Mouse (Mus musculus): ENCODE measurements around the gene Ikbke. TPM values are rescaled to one million over a fixed set of nuclear protein-coding genes. Genes with fewer than 3 reads are reported as not detected.

Ikbke gene
- total and polyA plus RNA-seq, 3 experiments = 0.17 to 1.1 (median 0.60) TPM

- peaks cover 70% of the 10 kb centered on the region for H3K36me3 ChIP-seq (replicated peaks)
- H3K4me1 ChIP-seq (ENCODE audit: insufficient read depth, low read depth, low read length) = peaks cover 8% of the 10 kb centered on the region; the same call in 1 of the 2 replicates
- H3K9me3 ChIP-seq (replicated peaks) = no peaks in the 10 kb centered on the region
- TF ChIP-seq CTCF (IDR thresholded peaks at IDR 0.05; ENCODE audit: low read depth, low read length) = no peak
- no peak for TF ChIP-seq GATA1 (IDR thresholded peaks at IDR 0.05; ENCODE audit: borderline replicate concordance, low read length)
- TF ChIP-seq GATA2 (IDR thresholded peaks at IDR 0.05; ENCODE audit: borderline replicate concordance, low read depth, low read length) = no peak
- no peak for TF ChIP-seq POLR2AphosphoS5 (IDR thresholded peaks at IDR 0.05; ENCODE audit: insufficient replicate concordance, low read depth, low read length)
- TF ChIP-seq TAL1 (conservative IDR thresholded peaks at IDR 0.05; ENCODE audit: low read depth, low read length) = no peak
- no peaks in the 10 kb centered on the region for H3K27me3 ChIP-seq (ENCODE audit: insufficient read depth, low read length)
- ATAC-seq (ENCODE audit: extremely low read depth, insufficient number of reproducible peaks, low FRiP score, poor library complexity, severe bottlenecking) (no peak), DNase-seq (ENCODE audit: low spot score) (no peak)
- H3K4me3 ChIP-seq (ENCODE audit: low read depth, low read length) = no peak overlapping the region
Observed at GRCm38 (mm10) chr1:131317625-131318024, 38.2 kb upstream of the Ikbke start.

GRCm38 (mm10) chr1:131311284-131311683 lies 31.9 kb upstream of the Ikbke start:
- TF ChIP-seq TAL1 (conservative IDR thresholded peaks at IDR 0.05; ENCODE audit: low read depth, low read length) = no peak
- TF ChIP-seq GATA2 (IDR thresholded peaks at IDR 0.05; ENCODE audit: borderline replicate concordance, low read depth, low read length) = no peak
- no peak for TF ChIP-seq POLR2AphosphoS5 (IDR thresholded peaks at IDR 0.05; ENCODE audit: insufficient replicate concordance, low read depth, low read length)
- no peak for TF ChIP-seq CTCF (IDR thresholded peaks at IDR 0.05; ENCODE audit: low read depth, low read length)
- no peak for TF ChIP-seq GATA1 (IDR thresholded peaks at IDR 0.05; ENCODE audit: borderline replicate concordance, low read length)
- H3K9me3 ChIP-seq (replicated peaks) = no peaks in the 10 kb centered on the region
- no peaks in the 10 kb centered on the region for H3K4me1 ChIP-seq (ENCODE audit: insufficient read depth, low read depth, low read length)
- H3K27me3 ChIP-seq (ENCODE audit: insufficient read depth, low read length) = no peaks in the 10 kb centered on the region
- ATAC-seq (ENCODE audit: extremely low read depth, insufficient number of reproducible peaks, low FRiP score, poor library complexity, severe bottlenecking) (no peak), DNase-seq (ENCODE audit: low spot score) (no peak)
- H3K36me3 ChIP-seq (replicated peaks) = peaks cover 57% of the 10 kb centered on the region
- H3K4me3 ChIP-seq (ENCODE audit: low read depth, low read length) = no peak overlapping the region

- TF ChIP-seq POLR2AphosphoS5 (IDR thresholded peaks at IDR 0.05; ENCODE audit: insufficient replicate concordance, low read depth, low read length) = no peak
- no peak for TF ChIP-seq GATA1 (IDR thresholded peaks at IDR 0.05; ENCODE audit: borderline replicate concordance, low read length)
- no peak for TF ChIP-seq TAL1 (conservative IDR thresholded peaks at IDR 0.05; ENCODE audit: low read depth, low read length)
- no peak for TF ChIP-seq GATA2 (IDR thresholded peaks at IDR 0.05; ENCODE audit: borderline replicate concordance, low read depth, low read length)
- TF ChIP-seq CTCF (IDR thresholded peaks at IDR 0.05; ENCODE audit: low read depth, low read length) = no peak
- peaks cover 48% of the 10 kb centered on the region for H3K36me3 ChIP-seq (replicated peaks)
Observed at GRCm38 (mm10) chr1:131310237-131310818, 30.9 kb upstream of the Ikbke start.

DNA sequence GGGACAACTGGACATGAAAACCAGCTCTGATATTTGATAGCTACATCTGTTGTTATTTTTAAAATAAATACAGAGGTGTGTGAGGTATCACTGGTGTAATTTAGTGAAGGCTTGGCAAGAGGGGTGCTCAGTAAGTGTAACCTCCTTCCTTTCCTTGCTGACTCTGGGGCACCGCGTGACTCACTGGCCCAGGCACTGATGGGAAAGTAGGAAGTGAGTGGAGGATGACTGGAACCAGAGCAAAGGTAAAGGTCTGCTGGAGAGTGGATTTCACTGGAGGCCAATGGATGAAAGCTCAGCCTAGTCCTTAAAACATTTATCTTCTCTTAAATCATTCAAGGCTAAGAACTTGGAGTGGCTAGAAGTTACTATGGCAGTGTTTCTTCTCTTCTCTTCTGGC lies 21.3 kb upstream of the Ikbke start:
- Histone ChIP-seq H3K4me1 (ENCODE audit: insufficient read depth, low read depth, low read length) (no peaks in the 10 kb centered on the region), H3K27me3 (ENCODE audit: insufficient read depth, low read length) (no peaks in the 10 kb centered on the region), H3K9me3 (replicated peaks) (no peaks in the 10 kb centered on the region), H3K36me3 (replicated peaks) (peaks cover 60% of the 10 kb centered on the region), H3K4me3 (ENCODE audit: low read depth, low read length) (no peak overlapping the region)
- TF ChIP-seq GATA2 (IDR thresholded peaks at IDR 0.05; ENCODE audit: borderline replicate concordance, low read depth, low read length) (no peak), TAL1 (conservative IDR thresholded peaks at IDR 0.05; ENCODE audit: low read depth, low read length) (no peak), GATA1 (IDR thresholded peaks at IDR 0.05; ENCODE audit: borderline replicate concordance, low read length) (no peak), CTCF (IDR thresholded peaks at IDR 0.05; ENCODE audit: low read depth, low read length) (no peak), POLR2AphosphoS5 (IDR thresholded peaks at IDR 0.05; ENCODE audit: insufficient replicate concordance, low read depth, low read length) (no peak)
- ATAC-seq (ENCODE audit: extremely low read depth, insufficient number of reproducible peaks, low FRiP score, poor library complexity, severe bottlenecking) (no peak), DNase-seq (ENCODE audit: low spot score) (no peak)

More at GRCm38 (mm10) chr1:131310237-131310818, 30.9 kb upstream of the Ikbke start:
- ATAC-seq (ENCODE audit: extremely low read depth, insufficient number of reproducible peaks, low FRiP score, poor library complexity, severe bottlenecking) = no peak
- Histone ChIP-seq H3K4me1 (ENCODE audit: insufficient read depth, low read depth, low read length) (no peaks in the 10 kb centered on the region), H3K27me3 (ENCODE audit: insufficient read depth, low read length) (no peaks in the 10 kb centered on the region), H3K4me3 (ENCODE audit: low read depth, low read length) (no peak overlapping the region), H3K9me3 (replicated peaks) (no peaks in the 10 kb centered on the region)
- no peak for DNase-seq (ENCODE audit: low spot score)

DNA sequence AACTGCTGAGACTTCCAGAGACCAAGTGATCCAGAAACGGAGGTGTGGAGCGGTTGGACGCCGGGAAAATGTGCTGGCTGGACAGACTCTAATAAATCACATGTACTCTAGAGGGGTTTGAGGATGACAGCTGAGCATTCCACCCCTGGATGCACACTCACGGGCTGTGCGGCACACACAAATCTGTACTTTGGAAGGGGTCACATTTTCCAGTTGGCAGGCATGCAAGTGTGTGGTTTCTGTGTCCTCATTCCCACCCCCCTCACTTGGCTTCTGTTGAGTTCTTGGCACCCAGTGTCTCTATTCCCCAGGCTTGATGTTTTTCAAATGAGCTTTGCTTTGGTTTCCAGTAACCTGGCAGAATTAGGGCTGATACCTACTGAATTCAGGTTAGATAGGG lies 20.4 kb upstream of the Ikbke start:
- no peaks in the 10 kb centered on the region for H3K27me3 ChIP-seq (ENCODE audit: insufficient read depth, low read length)
- no peaks in the 10 kb centered on the region for H3K9me3 ChIP-seq (replicated peaks)
- no peaks in the 10 kb centered on the region for H3K4me1 ChIP-seq (ENCODE audit: insufficient read depth, low read depth, low read length)
- ATAC-seq (ENCODE audit: extremely low read depth, insufficient number of reproducible peaks, low FRiP score, poor library complexity, severe bottlenecking) = no peak
- no peak for DNase-seq (ENCODE audit: low spot score)
- no peak overlapping the region for H3K4me3 ChIP-seq (ENCODE audit: low read depth, low read length)
- no peak for TF ChIP-seq TAL1 (conservative IDR thresholded peaks at IDR 0.05; ENCODE audit: low read depth, low read length)
- peaks cover 68% of the 10 kb centered on the region for H3K36me3 ChIP-seq (replicated peaks)

GRCm38 (mm10) chr1:131299240-131299639 lies 19.8 kb upstream of the Ikbke start:
- DNase-seq (ENCODE audit: low spot score) (no peak), ATAC-seq (ENCODE audit: extremely low read depth, insufficient number of reproducible peaks, low FRiP score, poor library complexity, severe bottlenecking) (no peak)

More at GRCm38 (mm10) chr1:131299240-131299639, 19.8 kb upstream of the Ikbke start:
- TF ChIP-seq GATA1 (IDR thresholded peaks at IDR 0.05; ENCODE audit: borderline replicate concordance, low read length) = no peak
- no peak for TF ChIP-seq TAL1 (conservative IDR thresholded peaks at IDR 0.05; ENCODE audit: low read depth, low read length)
- no peak for TF ChIP-seq CTCF (IDR thresholded peaks at IDR 0.05; ENCODE audit: low read depth, low read length)
- TF ChIP-seq GATA2 (IDR thresholded peaks at IDR 0.05; ENCODE audit: borderline replicate concordance, low read depth, low read length) = no peak
- TF ChIP-seq POLR2AphosphoS5 (IDR thresholded peaks at IDR 0.05; ENCODE audit: insufficient replicate concordance, low read depth, low read length) = no peak
- no peaks in the 10 kb centered on the region for H3K4me1 ChIP-seq (ENCODE audit: insufficient read depth, low read depth, low read length)
- H3K4me3 ChIP-seq (ENCODE audit: low read depth, low read length) = no peak overlapping the region
- no peaks in the 10 kb centered on the region for H3K27me3 ChIP-seq (ENCODE audit: insufficient read depth, low read length)
- H3K9me3 ChIP-seq (replicated peaks) = no peaks in the 10 kb centered on the region
- H3K36me3 ChIP-seq (replicated peaks) = peaks cover 71% of the 10 kb centered on the region
